Mouse (Mus musculus): ENCODE results near the gene Lrrc31. TPM values are rescaled to one million over a fixed set of nuclear protein-coding genes. Genes with fewer than 3 reads are reported as not detected.

The Lrrc31 gene
- total RNA-seq, 4 experiments from 2014 or later = 0.19 to 0.47 TPM; not detected in 2

DNA sequence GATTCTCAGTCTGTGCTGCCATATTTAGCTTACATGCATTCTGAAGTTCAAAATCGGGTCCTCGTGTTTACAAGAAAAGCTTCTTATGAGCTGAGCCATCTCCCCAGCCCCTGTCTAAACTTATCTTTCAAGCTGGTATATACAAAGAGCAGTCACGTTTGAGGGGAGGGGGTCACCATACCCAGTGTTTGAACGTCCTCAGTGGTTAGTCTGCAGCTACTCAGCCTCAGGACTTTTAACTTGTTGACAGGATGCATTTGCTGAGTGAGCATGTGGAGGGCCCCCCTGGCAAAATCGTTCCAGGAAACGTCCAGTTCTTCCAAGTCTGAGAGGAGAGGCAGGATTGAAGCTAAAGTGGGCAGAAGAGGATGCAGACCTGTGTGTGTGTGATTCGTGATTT, 8.7 kb downstream of the Lrrc31 start:
- DNase-seq (ENCODE audit: low spot score) = no peak

DNA sequence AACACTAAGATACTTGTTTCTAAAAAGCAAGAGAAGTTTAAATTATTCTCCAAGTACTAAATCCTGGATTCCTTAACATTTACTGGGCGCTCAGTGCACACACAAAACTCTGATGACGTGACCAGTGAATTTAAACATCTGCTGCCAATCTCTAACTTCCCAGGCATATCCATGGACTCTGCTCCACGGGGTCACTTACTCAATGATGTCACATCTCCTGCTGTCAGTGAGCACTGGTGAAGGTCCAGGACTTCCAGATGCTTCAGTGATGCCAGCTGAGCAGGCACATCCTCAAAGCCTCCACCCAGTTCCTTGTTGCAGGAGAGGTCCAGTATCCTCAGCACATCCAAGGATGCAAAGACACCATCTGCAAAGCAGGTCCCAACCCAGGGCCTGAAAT, 12.4 kb downstream of the Lrrc31 start:
- DNase-seq (ENCODE audit: low spot score) = no peak

DNA sequence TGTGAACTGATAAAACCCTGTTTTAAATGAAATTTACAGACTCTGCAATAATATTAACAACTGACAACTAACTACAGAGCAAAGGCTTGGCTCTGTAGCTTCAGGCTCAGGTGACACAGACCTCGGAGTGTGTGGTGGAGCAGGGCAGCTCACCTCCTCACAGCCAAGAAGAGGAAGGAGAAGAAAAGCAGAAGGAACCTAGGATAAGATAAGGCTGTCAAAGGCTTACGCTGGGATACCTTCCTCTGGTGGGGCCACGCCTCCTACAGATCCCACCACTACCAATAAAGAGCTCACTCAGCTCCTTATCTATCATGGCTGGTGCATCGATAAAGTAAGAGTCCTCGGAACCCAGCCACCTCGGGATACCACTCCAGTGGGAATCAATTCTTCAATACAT, 16.5 kb downstream of the Lrrc31 start:
- DNase-seq (ENCODE audit: low spot score) = no peak

DNA sequence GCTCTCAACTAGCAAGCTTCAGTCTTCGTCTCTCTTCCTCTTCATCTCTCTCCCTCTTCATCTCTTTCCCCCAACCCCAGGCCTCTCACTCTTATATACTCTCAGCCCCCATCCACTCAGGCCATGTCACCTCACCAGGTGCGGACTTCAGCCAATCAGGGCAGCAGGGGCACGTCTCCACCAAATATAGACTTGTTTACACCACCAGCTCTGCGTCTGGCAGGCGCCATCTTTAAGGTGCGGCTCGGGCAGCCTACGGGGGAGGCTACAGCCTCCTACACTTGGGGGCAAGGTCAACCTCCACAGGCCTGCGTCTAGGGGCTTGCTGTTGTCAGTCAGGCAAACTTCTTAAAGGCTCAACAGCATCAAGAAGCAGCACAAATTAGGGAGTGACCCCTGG, 41.2 kb downstream of the Lrrc31 start:
- DNase-seq (ENCODE audit: low spot score) = no peak

DNA sequence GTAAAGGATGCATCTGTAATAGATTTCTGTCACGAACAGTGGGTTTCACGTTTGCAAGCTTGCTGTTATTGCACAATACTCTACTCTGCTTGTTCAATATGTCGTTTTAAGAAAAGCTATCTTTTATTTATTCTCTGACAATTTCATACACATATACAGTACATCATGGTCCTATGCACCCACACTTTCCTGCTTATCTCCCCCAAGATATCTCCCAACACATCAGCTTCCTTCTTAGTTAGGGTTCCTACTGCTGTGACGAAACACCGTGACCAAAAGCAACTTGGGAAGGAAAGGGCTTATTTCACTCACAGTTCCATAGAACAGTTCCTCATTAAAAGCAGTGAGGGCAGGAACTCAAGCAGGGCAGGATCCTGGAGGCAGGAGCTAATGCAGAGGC, 43.7 kb downstream of the Lrrc31 start:
- no peak for DNase-seq (ENCODE audit: low spot score)

DNA sequence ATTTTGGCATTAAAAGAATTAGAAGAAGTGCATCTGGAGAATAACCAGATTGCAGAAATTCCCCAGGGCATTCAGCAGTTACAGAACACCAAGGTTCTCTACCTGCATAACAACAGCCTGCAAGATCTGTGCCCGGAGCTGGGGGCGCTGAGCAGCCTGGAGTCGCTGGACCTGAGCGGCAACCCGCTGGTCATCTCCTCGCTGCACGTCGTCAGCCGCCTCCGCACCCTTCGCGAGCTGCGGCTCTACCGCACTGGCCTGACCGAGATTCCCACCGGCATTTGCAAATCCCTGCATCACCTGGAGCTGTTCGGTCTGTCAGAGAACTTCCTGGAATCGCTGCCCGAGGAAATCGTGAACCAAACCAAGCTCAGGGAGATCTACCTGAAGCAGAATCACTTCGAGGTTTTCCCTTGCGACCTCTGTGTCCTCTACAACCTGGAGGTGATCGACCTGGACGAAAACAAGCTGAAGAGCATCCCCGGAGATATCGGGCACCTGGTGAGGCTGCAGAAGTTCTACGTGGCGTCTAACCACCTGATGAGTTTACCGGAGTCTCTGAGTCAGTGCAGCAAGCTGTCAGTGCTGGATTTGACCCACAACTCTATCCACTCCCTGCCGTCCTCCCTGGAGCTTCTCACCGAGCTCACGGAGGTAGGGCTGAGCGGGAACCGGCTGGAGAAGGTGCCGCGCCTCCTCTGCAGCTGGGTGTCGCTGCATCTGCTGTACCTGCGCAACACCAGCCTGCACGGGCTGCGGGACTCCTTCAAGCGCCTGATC, 49.4 kb downstream of the Lrrc31 start:
- DNase-seq (ENCODE audit: low spot score) = no peak

DNA sequence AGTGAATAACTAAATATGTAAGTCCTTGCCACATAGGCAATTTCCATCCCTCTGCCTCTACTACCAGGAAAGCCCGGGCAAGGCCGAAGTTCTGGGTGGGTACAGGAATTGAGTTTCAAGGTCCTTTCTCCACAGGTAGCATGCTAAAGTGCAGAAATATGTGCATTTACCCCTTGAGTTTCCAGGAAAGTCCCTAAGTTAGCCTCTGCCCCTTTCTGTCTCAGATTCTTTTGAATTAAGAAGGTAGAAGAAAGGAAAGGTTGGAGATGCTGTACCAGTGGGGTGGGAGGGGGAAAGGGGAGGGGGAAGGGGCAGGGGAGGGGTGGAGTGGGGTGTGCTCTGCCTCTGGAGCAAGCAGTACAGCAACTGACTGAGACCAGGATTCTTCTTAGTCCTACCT, 51.2 kb downstream of the Lrrc31 start:
- no peak for DNase-seq (ENCODE audit: low spot score)

DNA sequence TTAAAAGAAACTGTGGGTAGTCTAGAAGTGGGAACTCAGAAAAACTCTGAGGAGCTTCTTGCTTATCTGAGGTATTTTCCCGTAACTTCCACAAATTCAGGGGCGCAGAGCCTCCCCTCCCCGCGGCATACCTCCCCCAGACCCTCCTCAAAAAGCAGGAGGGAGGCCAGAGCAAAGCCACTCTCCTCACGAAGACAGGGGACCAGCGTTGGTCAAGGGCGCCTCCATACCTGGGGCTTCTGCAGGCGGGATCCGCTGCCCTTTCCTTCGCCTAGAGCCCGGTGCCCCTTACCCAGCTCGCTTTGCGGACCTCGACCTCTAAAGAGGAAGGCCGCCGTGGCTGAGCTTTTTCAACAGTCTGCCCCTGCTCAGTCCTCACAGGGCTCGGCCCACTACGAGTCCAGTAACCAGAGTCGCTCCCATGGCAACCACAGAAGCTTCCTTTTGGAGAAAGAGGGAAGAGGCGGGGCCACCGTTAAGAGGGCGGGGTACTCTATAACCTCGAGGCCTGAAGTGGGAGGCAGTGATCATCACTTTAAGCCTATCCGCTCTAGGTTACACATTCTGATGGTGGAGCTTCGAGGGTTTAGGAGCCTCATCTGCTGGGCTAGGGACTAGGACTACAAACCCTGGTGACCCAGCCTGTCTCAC, 52.1 kb downstream of the Lrrc31 start, which contains the start of gene Lrrc34:
Gene Lrrc34 (minus strand): TSS at position 430 of the 651 bp plus-strand sequence.
- DNase-seq (ENCODE audit: low spot score) = no peak

DNA sequence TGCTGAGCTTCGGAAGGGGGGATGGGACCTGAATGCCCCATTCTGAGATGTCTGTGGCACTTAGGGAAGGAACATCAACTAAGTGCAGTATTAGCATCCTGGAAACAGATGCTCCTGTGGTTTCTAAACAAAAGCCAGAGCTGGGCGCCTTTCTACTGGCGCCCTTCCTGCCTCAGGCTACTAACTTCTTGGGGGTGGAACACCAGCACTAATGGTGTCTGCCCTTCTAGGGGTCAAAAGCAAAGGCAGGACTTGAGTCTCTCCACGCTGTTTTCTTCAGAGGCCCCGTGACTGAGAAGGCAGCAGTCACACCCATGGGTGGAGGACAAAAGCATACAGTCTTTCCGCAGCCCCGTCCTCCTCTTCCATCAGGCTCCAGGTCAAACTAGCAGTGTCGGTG, 52.9 kb downstream of the Lrrc31 start:
- no peak for DNase-seq (ENCODE audit: low spot score)

DNA sequence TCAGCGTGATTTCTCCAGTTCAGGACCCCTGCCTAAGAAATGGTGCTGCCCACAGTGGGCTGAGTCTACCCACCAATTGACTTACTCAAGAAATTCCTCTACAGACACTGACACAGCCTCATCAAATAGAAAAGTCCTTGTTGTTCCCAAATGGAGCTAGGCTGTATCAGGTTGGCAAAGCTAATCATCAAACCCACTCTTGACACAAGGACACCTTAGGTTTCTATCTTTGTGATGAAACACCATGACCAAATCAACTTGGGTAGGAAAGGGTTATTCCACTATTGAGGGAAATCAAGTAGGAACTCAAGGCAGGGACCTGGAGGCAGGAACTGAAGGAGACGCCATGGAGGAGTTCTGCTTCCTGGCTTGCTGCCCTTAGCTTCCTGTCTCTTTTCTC, 55.4 kb downstream of the Lrrc31 start, which contains the start of gene Lrriq4:
Gene Lrriq4 (plus strand): TSS at position 301 of the 400 bp plus-strand sequence.
- no peak for DNase-seq (ENCODE audit: low spot score)

DNA sequence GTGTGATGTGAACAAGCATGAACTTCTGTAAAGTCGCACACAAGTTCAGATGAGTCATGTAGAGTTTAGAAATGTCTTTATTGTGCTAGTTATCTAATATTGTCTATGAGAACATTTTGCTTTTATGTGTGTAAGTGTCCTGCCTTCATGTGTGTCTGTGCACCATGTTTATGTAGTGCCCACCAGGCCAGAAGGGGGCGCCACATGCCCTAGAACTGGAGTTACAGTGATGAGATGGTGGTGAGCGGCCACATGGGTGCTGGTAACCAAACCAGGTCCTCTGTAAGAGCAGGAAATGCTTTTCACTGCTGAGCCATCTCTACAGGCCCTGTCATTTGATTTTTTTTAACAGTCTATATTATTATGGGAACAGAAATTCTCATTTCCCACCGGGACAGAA, 64.0 kb downstream of the Lrrc31 start:
- no peak for DNase-seq (ENCODE audit: low spot score)

DNA sequence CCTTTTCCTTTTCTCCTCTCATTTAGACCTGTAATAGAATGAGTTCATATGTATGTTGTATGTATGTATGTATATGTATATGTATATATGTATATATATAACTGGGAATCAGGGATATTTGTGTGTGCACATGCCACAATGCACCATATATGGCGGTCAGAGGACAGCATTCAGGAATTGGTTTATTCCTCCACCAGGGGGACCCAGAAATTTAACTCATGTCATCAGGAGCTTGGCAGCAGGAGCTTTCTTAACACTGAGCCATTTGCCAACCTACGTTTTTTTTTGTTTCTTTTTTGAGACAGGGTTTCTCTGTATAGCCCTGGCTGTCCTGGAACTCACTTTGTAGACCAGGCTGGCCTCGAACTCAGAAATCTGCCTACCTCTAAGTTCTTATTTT, 66.0 kb downstream of the Lrrc31 start:
- DNase-seq (ENCODE audit: low spot score) = no peak

Other genes starting within 250 kb of the Lrrc31 start
- gene Mecom, start 151.8 kb downstream of the Lrrc31 start, total RNA-seq (2022) = 10 to 100 TPM; 13.6 to 19.5 (median 16.5) TPM
- gene Actrt3, start 99.9 kb downstream of the Lrrc31 start, total RNA-seq (2022) = not detected
- 10 to 100 TPM; 10.1 to 13.4 (median 11.9) TPM for gene Mynn, start 97.8 kb downstream of the Lrrc31 start, total RNA-seq (2022)
- not detected for gene Lrriq4, start 55.3 kb downstream of the Lrrc31 start, total RNA-seq (2022)
- gene Lrrc34, start 52.0 kb downstream of the Lrrc31 start, total RNA-seq (2022) = not detected
- not detected for gene Samd7, start 46.5 kb upstream of the Lrrc31 start, total RNA-seq (2022)
- gene Sec62, start 93.0 kb upstream of the Lrrc31 start, total RNA-seq (2022) = 10 to 100 TPM; 36.4 to 41.1 (median 38.2) TPM
- gene Gpr160, start 156.1 kb upstream of the Lrrc31 start, total RNA-seq (2022) = 1 to 10 TPM; 1.4 to 2.5 (median 2.0) TPM

Data from heart, adult 8-10 months (tissue).